Mouse (Mus musculus) MEL (cell line): ENCODE data around the gene Phxr2.

Experiments used
- BHLHE40 ChIP-seq: IDR thresholded peaks from 2 replicates; pipeline ENCODE4 v1.6.1; 2012; ENCODE audit warnings: low read depth, mild to moderate bottlenecking, inconsistent platforms, low read length, improper control_type of control experiment, borderline replicate concordance
- CTCF ChIP-seq, 3 experiments: IDR thresholded peaks in 2 of 3; conservative IDR thresholded peaks in 1 of 3; 2 replicates each; pipeline ENCODE4 v1.5.1; 2011 to 2012; ENCODE audit warnings: low read length in 3 of 3, low read depth in 2 of 3, mild to moderate bottlenecking in 2 of 3, improper control_type of control experiment in 1 of 3, inconsistent platforms in 1 of 3, mixed read lengths in 1 of 3, moderate library complexity in 1 of 3; ENCODE audit not compliant: control insufficient read depth in 1 of 3, insufficient read depth in 1 of 3, poor library complexity in 1 of 3, severe bottlenecking in 1 of 3
- EP300 ChIP-seq, 2 experiments: IDR thresholded peaks; 2 replicates each; pipeline ENCODE4 v1.6.1; 2011; ENCODE audit warnings: improper control_type of control experiment in 2 of 2, low read length in 2 of 2, low read depth in 1 of 2, mild to moderate bottlenecking in 1 of 2
- MAFK ChIP-seq: IDR thresholded peaks from 2 replicates; pipeline ENCODE4 v1.6.1; 2011; ENCODE audit warnings: low read depth, mild to moderate bottlenecking, low read length, improper control_type of control experiment, borderline replicate concordance
- MAZ ChIP-seq: IDR thresholded peaks from 2 replicates; pipeline ENCODE4 v1.6.1; 2012; ENCODE audit warnings: low read depth, mild to moderate bottlenecking, inconsistent platforms, low read length, improper control_type of control experiment
- MYC ChIP-seq: IDR thresholded peaks from 2 replicates; pipeline ENCODE4 v1.6.1; 2011; ENCODE audit warnings: low read depth, mild to moderate bottlenecking, low read length, improper control_type of control experiment, moderate library complexity
- POLR2A ChIP-seq, 2 experiments: IDR thresholded peaks; 2 replicates each; pipeline ENCODE4 v1.6.1; 2011 to 2012; ENCODE audit warnings: low read length in 2 of 2, mild to moderate bottlenecking in 2 of 2, control low read depth in 1 of 2, improper control_type of control experiment in 1 of 2, low read depth in 1 of 2, moderate library complexity in 1 of 2; ENCODE audit not compliant: control insufficient read depth in 1 of 2, insufficient read depth in 1 of 2, poor library complexity in 1 of 2
- POLR2AphosphoS5 ChIP-seq: IDR thresholded peaks from 2 replicates; pipeline ENCODE4 v1.6.1; 2012; ENCODE audit warnings: low read depth, borderline replicate concordance, mild to moderate bottlenecking, inconsistent platforms, low read length, moderate library complexity, mixed read lengths
- SIN3A ChIP-seq: IDR thresholded peaks from 2 replicates; pipeline ENCODE4 v1.6.1; 2012; ENCODE audit warnings: low read length, improper control_type of control experiment, inconsistent platforms
- SMC3 ChIP-seq: IDR thresholded peaks from 2 replicates; pipeline ENCODE4 v1.6.1; 2011; ENCODE audit warnings: low read depth, low read length, improper control_type of control experiment
- ZKSCAN1 ChIP-seq: IDR thresholded peaks from 2 replicates; pipeline ENCODE4 v1.6.1; 2012; ENCODE audit warnings: low read depth, mild to moderate bottlenecking, inconsistent platforms, low read length, improper control_type of control experiment, moderate library complexity

DNA sequence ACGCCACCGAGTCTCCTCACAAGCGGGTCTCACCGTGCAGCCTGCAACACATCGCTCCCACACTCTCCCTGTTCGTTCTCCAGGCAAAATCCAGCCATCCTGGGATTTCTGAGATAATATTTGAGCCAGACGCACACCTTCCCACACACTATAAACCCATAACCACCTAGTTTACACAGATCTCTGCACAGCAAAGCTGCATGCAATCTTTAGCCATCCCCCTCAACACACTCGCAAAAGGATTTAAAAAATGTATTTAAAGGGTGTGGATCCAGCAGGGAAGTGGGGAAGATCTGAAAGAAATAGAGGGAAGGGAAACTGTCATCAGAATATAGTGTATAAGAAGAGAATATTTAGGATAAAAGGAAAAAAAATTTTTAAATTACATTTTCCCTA is 9.9 kb downstream of the Phxr2 start:
- no peak for TF ChIP-seq BHLHE40
- TF ChIP-seq SMC3: no peak
- TF ChIP-seq MAFK: no peak
- TF ChIP-seq MAZ: no peak
- TF ChIP-seq POLR2A (IDR thresholded peaks at IDR 0.05; ENCODE audit: control insufficient read depth in 1 of 2, insufficient read depth in 1 of 2, low read depth in 1 of 2, low read length in 2 of 2, poor library complexity in 1 of 2): no peak
- TF ChIP-seq CTCF (IDR thresholded peaks at IDR 0.05 in 2 of 3, conservative IDR thresholded peaks at IDR 0.05 in 1 of 3; ENCODE audit: control insufficient read depth in 1 of 3, insufficient read depth in 1 of 3, low read depth in 2 of 3, low read length in 3 of 3, poor library complexity in 1 of 3, severe bottlenecking in 1 of 3): no peak
- TF ChIP-seq SIN3A: no peak
- no peak for TF ChIP-seq EP300 (IDR thresholded peaks at IDR 0.05; ENCODE audit: low read depth in 1 of 2, low read length in 2 of 2)
- no peak for TF ChIP-seq POLR2AphosphoS5
- no peak for TF ChIP-seq ZKSCAN1
- TF ChIP-seq MYC: no peak
